Mouse (Mus musculus) liver, postnatal 0 days (tissue): ENCODE results near the gene Sgce.
A peak's percentile ranks its signal among the peaks of the same experiment; 100 is the strongest.

Experiments used
- CTCF ChIP-seq: sonication (generic); IDR thresholded peaks from 2 replicates; pipeline ENCODE4 v1.5.1; 2016; ENCODE audit warnings: antibody characterized with exemption, low read depth
- EP300 ChIP-seq: IDR thresholded peaks from 2 replicates; pipeline ENCODE4 v1.6.1; 2016; ENCODE audit warnings: antibody characterized with exemption, low read depth, mild to moderate bottlenecking

DNA sequence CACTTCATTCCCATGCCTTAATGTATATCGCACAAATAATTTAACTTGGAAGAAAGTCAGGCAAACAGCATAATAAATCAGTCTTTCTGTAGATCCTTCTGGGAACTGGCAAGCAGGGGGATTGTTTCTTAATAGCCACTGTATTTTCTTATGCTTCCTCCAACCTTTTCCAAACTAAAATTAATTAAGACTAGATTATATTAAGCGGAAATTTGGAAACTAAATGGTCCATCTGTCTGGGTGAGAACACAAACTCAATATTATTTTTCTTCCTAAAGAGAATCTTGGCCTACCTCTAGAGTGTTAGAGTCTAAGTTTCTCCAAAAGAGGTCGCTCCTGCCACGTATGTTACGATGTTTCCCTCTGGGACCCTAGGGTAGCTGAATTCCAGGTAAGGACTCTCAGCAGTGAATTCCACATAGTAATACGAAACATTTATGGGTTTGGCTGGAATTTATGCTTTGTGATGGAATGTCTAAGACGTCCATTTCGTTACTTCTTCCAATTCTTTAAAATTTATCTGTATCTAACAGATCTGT is 94.3 kb downstream of the Sgce start:
- TF ChIP-seq CTCF (0 out of 2 replicates have a peak, but pooled peaks have one; percentile 9), EP300 (no peak)
